Mouse (Mus musculus) heart, adult 9 months (tissue): ENCODE data around the gene Zc3h7a.
"Not testable (repeated sequence)": the region's sequence is repeated elsewhere in the genome, so short reads cannot be mapped to it uniquely, and the experiment has no call there.

Experiments
- DNase-seq, 2 experiments: peaks; one replicate each; pipeline ENCODE4 v3.0.0; 2022; ENCODE audit warnings: low spot score in 2 of 2

Zc3h7a gene

GRCm38 (mm10) chr16:11176208-11176883, at the start of gene Zc3h7a:
Zc3h7a (minus strand) TSS chr16:11176393.
- DNase-seq = peak; percentile 92 to 93

DNA sequence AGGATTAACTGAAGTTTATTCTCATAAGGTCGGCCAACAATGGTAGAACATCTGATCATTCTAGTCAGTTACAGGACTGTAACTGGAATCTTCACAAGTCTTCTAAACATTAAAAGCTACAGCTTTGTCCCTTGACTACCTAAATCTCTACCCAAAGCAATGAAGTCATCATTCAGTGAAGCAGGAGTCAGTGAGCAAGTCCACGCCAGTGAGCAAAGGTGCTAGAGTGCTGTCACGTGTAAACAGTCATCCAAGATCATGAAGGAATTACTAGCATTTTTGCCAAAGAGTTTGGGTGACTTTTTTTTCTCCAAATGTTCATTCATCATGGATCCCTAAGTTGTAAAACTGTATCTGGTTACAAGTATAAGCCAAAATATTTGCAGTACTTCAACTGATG, 41.6 kb upstream of the Zc3h7a start:
- DNase-seq = no peak

DNA sequence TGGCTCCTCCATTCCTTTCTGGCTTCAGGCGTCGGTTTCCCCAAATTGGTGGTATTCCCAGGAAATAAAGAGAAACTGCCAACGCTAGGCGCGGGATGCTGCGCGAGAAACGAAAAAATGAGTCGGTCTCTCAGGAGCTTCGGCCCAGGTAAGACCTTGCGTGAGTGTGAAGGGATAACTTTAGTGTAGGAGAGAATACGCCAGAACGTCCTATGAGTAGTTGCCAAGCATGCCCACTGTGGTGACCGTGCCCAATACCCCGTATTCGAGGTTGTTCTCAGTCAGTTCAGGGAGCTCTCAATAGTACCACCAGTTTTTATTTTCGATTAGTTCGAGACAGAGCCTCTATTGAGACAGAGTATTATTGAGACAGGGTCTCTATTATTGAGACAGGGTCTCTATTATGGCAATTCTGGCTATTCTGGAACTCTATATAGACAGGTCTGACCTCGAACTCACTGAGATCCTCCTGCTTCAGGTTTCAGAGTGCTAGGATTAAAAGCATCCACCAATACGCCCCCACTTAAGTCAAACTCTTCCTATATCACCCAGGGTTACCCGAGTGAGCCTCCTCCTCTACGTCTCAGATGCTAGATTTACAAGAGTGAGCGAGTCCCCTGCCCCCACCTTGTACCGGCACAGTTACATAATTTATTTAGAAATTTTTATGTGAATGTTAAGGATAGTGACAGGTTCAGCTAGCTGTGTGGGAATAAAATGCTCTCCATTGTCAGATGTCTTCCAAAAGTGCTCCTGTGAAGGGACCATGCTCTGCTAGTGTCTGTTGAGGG, 27.6 kb upstream of the Zc3h7a start:
- no peak for DNase-seq

DNA sequence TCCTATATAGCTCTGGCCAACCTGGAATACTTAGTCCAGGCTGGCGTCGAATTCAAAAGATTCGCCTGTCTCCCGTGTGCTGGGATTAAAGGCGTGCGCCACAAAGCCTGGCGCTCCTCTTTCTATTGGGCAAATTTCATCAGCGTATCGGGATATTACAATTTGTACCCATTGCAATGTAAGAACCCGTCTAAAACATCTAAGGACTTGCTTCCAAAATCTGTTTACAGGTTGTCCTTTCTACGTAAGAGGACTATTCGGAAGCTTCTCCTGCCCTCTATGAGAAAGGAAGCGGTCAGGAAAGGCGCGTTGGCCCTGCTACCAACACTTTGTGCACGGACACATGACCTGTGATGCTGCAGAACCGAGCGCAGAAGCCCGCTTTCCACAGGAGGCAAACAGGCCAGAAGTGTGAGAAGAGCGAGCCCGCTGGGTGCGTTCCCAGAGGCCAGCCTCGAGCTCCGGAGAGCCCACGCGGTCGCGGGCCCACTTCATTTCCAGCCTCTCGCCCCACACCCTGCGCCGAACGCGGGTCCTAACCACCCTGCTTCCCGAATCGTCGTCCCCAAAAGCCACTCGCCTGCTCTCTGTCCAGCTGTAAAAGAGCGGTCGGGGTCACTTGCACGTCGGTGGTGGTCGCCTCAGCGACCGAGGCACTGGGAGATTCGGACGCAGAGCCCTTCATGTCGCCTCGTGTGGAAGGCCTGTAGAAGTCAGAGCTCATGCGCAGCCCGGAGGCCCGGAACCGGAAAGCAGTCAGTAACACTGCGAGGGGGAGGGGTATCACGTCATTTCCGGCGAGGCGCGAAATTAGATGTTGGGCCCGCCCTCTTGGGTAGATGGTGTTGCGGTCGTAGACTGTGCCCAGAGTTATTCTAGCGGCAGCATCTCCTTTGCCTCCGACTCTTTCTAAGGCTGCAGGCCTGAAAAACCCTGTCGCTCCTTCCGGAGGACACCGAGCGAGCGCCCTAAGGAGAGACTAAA, 26.7 kb upstream of the Zc3h7a start, which contains the start of gene Rsl1d1:
Gene Rsl1d1 (minus strand): TSS at position 761 of the 984 bp plus-strand sequence.
- peak; percentile 89 to 91 for DNase-seq

DNA sequence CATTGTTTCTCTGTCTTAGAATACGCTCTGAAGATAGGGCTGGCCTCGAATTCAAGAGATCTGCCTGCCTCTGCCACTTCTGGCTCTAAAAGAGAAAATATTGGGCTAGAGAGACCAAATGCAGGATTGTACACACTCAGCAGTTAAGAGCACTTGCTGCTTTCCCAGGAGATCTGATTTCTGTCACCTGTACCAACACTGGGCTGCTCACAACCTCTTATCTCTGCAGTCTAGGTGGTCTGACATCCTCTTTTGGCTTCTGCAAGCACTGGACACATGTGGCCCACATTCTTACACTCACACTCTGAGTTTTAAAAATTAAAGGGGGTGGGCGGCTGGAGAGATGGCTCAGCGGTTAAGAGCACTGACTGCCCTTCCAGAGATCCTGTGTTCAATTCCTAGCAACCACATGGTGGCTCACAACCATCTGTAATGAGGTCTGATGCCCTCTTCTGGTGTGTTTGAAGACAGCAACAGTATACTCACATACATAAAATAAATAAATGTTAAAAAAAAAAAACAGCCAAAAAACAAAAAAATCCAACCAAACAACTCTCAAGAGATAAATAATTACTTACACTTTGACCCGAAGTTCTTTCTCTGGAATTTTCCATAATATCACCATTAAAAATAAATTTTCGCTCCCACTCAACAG, 25.7 kb upstream of the Zc3h7a start:
- no peak for DNase-seq

DNA sequence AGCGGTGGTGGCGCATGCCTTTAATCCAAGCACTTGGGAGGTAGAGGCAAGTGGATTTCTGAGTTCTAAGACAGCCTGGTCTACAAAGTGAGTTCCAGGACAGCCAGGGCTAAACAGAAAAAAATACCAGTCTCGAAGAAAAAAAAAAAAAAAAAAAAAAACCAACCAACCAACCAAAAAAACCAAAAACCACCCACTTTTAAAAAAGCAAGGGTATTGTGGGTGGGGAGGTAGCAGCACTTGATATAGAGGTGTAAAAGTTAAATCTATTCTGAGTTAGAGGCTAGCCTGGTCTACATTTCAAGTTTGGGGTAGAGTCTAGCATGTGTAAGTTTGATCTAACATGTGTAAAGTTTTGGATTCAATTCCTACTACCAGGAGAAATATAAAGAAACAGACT, 24.1 kb upstream of the Zc3h7a start:
- no peak for DNase-seq

DNA sequence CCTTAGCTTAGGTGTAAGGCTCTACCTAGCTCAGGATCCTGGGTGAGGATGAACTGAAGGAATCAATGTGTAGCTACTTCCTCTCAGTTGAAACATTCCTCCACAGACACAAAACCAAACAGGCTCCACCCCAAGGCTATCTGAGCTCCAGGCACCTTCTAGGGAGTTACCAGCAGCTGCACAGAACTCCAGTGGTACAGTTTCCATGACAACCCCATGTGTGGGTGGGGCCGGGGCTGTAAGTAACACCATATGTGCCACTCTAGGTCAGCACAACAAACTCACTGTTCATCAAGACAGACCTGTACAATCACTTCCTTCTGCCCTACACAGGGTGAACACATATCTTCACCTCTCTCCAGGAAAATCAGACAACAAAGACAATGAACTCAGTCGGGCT, 22.3 kb upstream of the Zc3h7a start:
- no peak for DNase-seq

DNA sequence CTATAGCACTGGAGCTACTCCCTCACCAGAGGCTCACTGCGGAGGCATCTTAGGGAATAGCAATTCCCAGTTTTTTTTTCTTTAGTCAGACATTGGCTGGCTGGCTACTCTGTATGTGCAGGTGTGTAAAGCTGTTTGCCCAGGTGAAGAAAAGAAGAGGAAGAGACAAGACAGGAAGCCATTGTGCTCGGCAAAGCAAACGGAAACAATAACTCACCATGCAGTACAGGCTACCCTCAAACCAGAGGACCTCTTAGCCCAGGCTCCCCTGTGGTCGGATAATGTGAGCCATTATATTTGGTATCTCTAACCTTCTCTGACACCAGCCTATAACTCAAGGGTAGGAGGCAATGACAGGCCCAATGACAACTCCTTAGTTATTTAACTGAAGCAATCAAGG, 20.9 kb upstream of the Zc3h7a start:
- DNase-seq = no peak

- no peak for DNase-seq
These were observed 17.0 kb upstream of the Zc3h7a start for GRCm38 (mm10) chr16:11193231-11193630.

DNA sequence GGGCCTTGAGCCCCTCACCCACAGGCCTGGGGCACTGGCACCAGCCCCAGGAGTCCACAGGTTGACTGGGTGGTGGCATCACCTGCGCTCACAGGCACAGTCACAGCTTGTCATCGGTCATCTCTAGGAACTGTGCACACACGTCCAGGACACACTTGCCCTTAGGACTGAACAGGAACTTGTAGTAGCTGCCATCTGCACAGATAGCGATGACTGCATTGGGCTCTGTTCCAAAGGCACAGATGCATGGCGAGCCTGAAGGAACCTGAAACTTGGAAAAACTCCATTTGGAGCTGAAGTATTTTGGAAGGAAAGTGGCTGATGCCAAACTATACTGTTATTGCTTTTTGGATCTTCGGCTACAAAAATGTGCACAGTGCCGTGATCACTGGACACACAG, 14.0 kb upstream of the Zc3h7a start:
- no peak for DNase-seq

- no peak for DNase-seq
These were observed 1.2 kb upstream of the Zc3h7a start for GRCm38 (mm10) chr16:11177404-11177803.

DNA sequence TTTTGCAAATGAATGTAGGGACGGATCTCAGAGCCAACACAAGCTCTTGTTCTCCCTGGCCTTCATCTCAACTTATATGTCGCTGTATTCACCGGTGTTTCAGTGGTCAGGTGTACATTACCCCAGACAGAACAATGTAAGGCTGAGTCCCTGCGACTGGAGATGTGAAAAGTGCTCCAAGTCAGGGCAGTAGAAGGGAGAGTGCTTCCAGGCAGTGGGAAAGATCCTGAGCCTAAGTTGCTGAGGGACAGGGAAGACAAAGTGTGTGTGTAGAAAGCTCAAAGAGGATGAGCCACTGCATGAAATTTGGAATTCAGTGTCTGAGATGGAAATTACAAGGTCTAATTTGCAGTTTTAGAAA, 671 bp upstream of the Zc3h7a start:
- no peak for DNase-seq

DNA sequence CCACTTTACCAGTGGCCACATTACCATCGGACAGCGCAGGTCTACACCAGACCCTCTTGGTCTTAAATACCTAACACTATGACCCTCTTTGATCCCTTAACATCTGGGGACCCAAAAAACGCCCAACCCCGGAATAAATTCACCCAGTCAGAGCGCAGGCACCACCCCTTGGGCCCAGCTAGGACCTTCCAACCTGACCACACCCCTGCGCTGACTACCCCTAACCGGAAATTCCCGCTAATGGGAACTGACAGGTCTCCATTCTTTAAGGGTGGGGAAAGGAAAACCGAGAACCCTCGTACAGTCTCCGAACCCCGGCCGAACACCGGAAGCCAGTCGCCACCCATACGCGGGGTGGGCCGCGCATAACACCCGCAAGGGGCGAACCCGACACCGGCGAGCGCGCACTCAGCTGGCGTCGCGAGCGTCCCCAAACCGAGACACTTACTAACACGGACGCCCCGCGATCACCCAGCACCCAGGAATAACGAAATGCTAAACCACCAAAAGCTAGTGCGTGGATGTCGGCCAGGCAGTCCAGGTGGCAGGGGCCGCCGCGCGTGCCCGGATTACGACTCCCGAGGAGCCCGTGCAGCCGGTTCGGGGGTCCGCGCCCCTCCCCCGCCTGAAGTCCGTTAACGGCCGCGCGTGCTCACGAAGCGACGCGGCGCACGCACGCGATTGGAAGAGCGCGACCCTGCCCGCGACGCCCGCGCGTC, 545 bp downstream of the Zc3h7a start:
- DNase-seq = peak; percentile 68 to 76

DNA sequence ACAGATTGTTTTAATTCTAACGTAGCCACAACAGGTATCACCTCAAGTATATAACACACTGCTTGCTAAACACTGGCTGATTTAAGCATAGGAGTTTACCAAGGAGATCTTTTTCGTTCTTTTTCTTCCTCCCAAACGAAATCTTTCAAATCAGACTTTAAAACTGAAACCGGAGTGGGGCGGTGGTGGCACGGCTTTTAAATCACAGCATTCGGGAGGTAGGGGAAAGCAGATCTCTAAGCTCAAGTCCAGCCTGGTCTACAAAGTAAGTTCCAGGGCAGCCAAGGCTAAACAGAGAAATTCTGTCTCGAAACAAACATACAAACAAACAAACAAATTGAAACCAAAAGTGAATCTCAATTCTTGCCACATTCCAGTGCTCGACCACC, 1.1 kb downstream of the Zc3h7a start:
- DNase-seq = peak in 1 of 2 experiments; percentile 15

GRCm38 (mm10) chr16:11174671-11175081, 1.5 kb downstream of the Zc3h7a start:
- DNase-seq = peak; percentile 36 to 48

GRCm38 (mm10) chr16:11171679-11172078, 4.5 kb downstream of the Zc3h7a start:
- DNase-seq = no peak

- DNase-seq = no peak
These were observed 9.8 kb downstream of the Zc3h7a start for GRCm38 (mm10) chr16:11166431-11166830.

- DNase-seq = no peak
These were observed 11.4 kb downstream of the Zc3h7a start for GRCm38 (mm10) chr16:11164695-11165255.

DNA sequence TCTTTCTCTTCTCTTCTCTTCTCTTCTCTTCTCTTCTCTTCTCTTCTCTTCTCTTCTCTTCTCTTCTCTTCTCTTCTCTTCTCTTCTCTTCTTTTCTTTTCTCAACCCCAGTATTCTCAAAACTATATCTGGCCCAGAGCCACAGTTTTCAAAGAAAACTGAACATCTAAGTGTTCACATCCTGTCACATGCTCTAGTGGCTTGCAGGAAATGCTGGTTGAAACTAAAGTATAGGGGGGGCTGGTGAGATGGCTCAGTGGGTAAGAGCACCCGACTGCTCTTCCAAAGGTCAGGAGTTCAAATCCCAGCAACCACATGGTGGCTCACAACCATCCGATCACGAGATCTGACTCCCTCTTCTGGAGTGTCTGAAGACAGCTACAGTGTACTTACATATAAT, 18.5 kb downstream of the Zc3h7a start:
- not testable (repeated sequence) for DNase-seq

- no peak for DNase-seq
These were observed 21.7 kb downstream of the Zc3h7a start for GRCm38 (mm10) chr16:11154500-11154899.
